Mouse (Mus musculus) midbrain, embryonic 14.5 days (tissue): ENCODE measurements around the gene Dhx30. TPM values are rescaled to one million over a fixed set of nuclear protein-coding genes. Genes with fewer than 3 reads are reported as not detected.
"Not testable (repeated sequence)": the region's sequence is repeated elsewhere in the genome, so short reads cannot be mapped to it uniquely, and the experiment has no call there.

ENCODE experiments used
- ATAC-seq: fragments of 200-750 bp; cut with Nextera tagmentation; 2 replicates; pipeline ENCODE4 v1.8.0; 2017; ENCODE audit warnings: moderate number of reproducible peaks, moderate library complexity; ENCODE audit not compliant: low FRiP score, low TSS enrichment
- DNase-seq: peaks from one replicate; pipeline ENCODE4 v3.0.0-alpha.2; 2015
- H3K27ac ChIP-seq: fragments of 300-500 bp; sonication (generic); replicated peaks from 2 replicates; pipeline ENCODE4 v1.5.1; 2014; ENCODE audit warnings: mild to moderate bottlenecking, low read depth, low read length, moderate library complexity
- H3K27me3 ChIP-seq: fragments of 300-500 bp; sonication (generic); 2 replicates; pipeline ENCODE4 v1.6.1; 2014; ENCODE audit warnings: low read length, control low read depth, mixed read lengths; ENCODE audit not compliant: control insufficient read depth, insufficient read depth
- H3K36me3 ChIP-seq: fragments of 300-500 bp; sonication (generic); 2 replicates; pipeline ENCODE4 v1.6.1; 2014; ENCODE audit warnings: low read length, control low read depth; ENCODE audit not compliant: control insufficient read depth, insufficient read depth
- H3K4me1 ChIP-seq: fragments of 300-500 bp; sonication (generic); 2 replicates; pipeline ENCODE4 v1.6.1; 2014; ENCODE audit warnings: mild to moderate bottlenecking, antibody characterized with exemption, low read length, control low read depth; ENCODE audit not compliant: control insufficient read depth, insufficient read depth
- H3K4me2 ChIP-seq: fragments of 300-500 bp; sonication (generic); 2 replicates; pipeline ENCODE4 v1.6.1; 2014; ENCODE audit warnings: mild to moderate bottlenecking, low read length, moderate library complexity
- H3K4me3 ChIP-seq: fragments of 300-500 bp; sonication (generic); replicated peaks from 2 replicates; pipeline ENCODE4 v1.5.1; 2014; ENCODE audit warnings: low read depth, low read length
- H3K9ac ChIP-seq: fragments of 300-500 bp; sonication (generic); replicated peaks from 2 replicates; pipeline ENCODE4 v1.6.1; 2014; ENCODE audit warnings: mild to moderate bottlenecking, low read length, moderate library complexity
- H3K9me3 ChIP-seq: fragments of 300-500 bp; sonication (generic); 2 replicates; pipeline ENCODE4 v1.6.1; 2016; ENCODE audit warnings: low read length, control low read depth, mixed read lengths; ENCODE audit not compliant: control insufficient read depth
- WGBS: fragments of 180-500 bp; shearing (Covaris S2); extraction: QIAGEN DNeasy Blood & Tissue Kit; methylation state at CpG from one replicate; pipeline ENCODE4 v1.1.7; 2014; 5-methylcytosine and 5-hydroxymethylcytosine counted together
- polyA plus RNA-seq: library from polyadenylated mRNA; unstranded; fragments of >200 nt; fragmentation: Nextera tagmentation; extraction: Ambion mirVana; gene quantifications from 2 replicates; pipeline ENCODE4 v1.2.1, GENCODE M21; 2014

The Dhx30 gene
- 188 and 191 TPM in 2 replicates for polyA plus RNA-seq

DNA sequence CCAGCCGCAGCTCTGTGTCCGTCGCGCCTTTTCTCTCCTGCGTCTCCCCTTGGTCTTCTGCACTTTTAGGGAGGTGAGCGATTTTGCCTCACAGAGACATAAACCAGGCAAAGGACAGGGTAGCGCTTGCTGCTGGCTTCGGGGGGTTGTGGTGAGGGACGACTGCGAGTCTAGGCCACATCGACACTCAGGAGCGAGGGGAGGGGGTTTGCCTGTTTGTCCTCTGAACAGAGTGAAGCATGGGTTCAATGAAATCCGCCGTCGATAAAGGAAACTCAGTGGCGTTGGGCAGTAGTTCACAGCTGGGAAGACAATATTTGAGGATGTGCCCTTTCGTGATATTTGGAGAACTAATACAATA lies at the start of gene Dhx30:
Dhx30 (minus strand) TSS at position 52 of the 361 bp plus-strand sequence.
- ATAC-seq: peak; percentile 28; the same call in 1 of the 2 replicates
- peak within 1 kb of the TSS; percentile 97 for H3K9ac ChIP-seq
- 1% methylated on average over 17 of the region's 17 CpGs for WGBS

DNA sequence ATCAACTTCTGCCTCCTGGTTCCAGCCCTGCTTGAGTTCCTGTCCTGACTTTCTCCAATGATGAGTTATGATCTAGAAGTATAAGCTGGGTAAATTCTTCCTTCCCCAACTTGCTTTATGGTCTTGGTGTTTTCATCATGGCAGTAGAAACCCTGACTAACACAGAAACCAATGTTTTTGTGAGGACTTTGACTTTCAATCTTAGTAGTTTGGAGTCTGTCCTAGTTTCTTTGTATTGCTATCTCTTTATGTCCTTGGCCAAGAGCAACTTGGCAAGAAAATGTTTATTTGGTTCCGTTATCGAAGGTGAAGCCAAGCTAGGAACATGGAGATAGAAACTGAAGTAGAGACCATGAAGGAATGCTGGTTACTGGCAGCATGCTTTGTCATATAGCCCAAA lies 45.4 kb upstream of the Dhx30 start:
- 95% methylated on average over 2 of the region's 2 CpGs for WGBS
- Histone ChIP-seq H3K27ac (no peak overlapping the region), H3K36me3 (peaks cover 68% of the 10 kb centered on the region), H3K4me3 (no peak overlapping the region), H3K4me1 (no peaks in the 10 kb centered on the region), H3K9me3 (no peaks in the 10 kb centered on the region), H3K27me3 (no peaks in the 10 kb centered on the region), H3K4me2 (no peak overlapping the region), H3K9ac (no peak overlapping the region)
- DNase-seq: no peak
- ATAC-seq: no peak

More for the DNA sequence above, at the start of gene Dhx30:
- peaks cover 16% of the 10 kb centered on the region for H3K4me1 ChIP-seq
- no peak for DNase-seq
- H3K27ac ChIP-seq: peak within 1 kb of the TSS; percentile 95
- H3K4me2 ChIP-seq: peak within 1 kb of the TSS; percentile 77
- H3K36me3 ChIP-seq: peaks cover 24% of the 10 kb centered on the region
- no peaks in the 10 kb centered on the region for H3K27me3 ChIP-seq
- H3K4me3 ChIP-seq: peak within 1 kb of the TSS; percentile 90
- no peaks in the 10 kb centered on the region for H3K9me3 ChIP-seq

DNA sequence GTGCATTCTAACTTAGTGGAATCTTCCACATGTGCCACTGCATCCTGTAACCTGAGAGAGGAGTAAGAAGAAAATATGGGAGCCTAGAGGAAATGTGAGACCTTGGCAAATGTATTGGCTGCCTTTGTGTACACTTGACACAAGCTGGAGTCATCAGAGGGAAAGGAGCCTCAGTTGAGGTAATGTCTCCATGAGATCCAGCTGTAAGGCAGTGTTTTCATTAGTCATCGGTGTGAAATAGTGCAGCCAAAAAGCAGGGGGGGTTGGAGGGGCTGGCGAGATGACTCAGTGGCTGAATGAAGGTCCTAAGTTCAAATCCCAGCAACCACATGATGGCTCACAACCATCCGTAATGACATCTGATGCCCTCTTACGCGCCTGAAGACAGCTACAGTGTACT lies 44.8 kb upstream of the Dhx30 start:
- DNase-seq (no peak), ATAC-seq (no peak)
- Histone ChIP-seq H3K4me1 (no peaks in the 10 kb centered on the region), H3K36me3 (peaks cover 68% of the 10 kb centered on the region), H3K9ac (no peak overlapping the region), H3K27ac (no peak overlapping the region), H3K4me3 (no peak overlapping the region), H3K27me3 (no peaks in the 10 kb centered on the region), H3K4me2 (no peak overlapping the region), H3K9me3 (no peaks in the 10 kb centered on the region)
- WGBS: 96% methylated on average over 5 of the region's 5 CpGs

DNA sequence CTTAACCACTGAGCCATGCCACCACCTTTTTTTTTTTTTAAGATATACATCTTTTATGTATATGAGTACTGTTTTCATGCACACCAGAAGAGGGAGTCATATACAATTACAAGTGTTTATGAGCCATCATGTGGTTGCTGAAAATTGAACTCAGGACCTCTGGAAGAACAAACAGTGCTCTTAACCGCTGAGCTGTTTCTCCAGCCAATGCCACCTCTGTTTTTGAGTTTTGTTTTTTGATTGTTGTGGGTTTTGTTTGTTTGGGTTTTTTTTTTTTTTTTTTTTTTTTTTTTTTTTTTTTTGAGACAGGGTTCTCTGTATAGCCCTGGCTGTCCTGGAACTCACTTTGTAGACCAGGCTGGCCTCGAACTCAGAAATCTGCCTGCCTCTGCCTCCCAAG lies 42.9 kb upstream of the Dhx30 start:
- H3K27me3 ChIP-seq, H3K9me3 ChIP-seq, ATAC-seq, H3K4me3 ChIP-seq, H3K4me1 ChIP-seq, DNase-seq, H3K4me2 ChIP-seq, H3K9ac ChIP-seq, H3K27ac ChIP-seq: not testable (repeated sequence)
- H3K36me3 ChIP-seq: peaks cover 67% of the 10 kb centered on the region
- WGBS: 88% methylated on average over 2 of the region's 2 CpGs

DNA sequence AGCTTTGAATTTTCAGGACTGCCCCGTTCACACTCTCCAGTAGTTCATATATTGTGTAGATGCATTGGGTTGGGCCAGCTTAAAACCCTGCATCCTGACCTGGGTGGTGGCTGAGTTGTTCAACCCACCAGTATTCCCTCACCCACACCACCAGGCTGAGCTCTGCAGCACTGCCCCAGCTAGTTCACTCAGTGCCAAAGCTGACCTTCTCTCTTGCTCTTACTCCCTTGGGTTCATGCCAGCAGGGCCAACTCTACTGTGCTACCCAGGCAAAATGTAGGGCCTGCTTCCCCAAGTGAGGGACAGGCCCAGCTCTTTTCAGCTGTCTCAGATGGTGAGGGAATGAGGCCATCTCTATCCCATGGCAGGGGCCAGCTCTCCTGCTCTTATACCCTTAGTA lies 41.4 kb upstream of the Dhx30 start:
- H3K36me3 ChIP-seq: peaks cover 71% of the 10 kb centered on the region

DNA sequence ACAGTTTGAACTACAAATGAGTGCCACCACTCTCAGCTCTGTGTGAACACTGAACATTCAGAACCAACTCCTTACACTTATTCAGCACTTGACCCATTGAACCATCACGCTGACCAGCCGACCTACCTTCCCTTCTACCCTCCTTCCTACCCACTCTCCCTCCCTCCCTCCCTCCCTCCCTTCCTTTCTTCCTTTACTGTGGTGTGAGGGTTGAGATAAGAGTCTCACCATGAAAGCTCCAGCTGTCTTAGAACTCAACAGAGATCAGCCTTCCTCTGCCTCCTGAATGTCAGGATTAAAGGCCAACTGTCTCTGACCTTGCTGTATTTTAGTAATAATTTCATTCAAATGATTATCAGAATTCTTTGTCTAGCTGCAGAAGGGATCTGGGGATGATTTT lies 31.0 kb upstream of the Dhx30 start:
- DNase-seq: no peak
- Histone ChIP-seq H3K27me3 (no peaks in the 10 kb centered on the region), H3K9me3 (no peaks in the 10 kb centered on the region), H3K4me3 (no peak overlapping the region), H3K36me3 (peaks cover 64% of the 10 kb centered on the region), H3K4me1 (no peaks in the 10 kb centered on the region), H3K9ac (no peak overlapping the region), H3K4me2 (no peak overlapping the region), H3K27ac (no peak overlapping the region)
- 85% methylated on average over 2 of the region's 2 CpGs for WGBS
- no peak for ATAC-seq

More for the DNA sequence above, 41.4 kb upstream of the Dhx30 start:
- Histone ChIP-seq H3K4me2 (no peak overlapping the region), H3K27ac (no peak overlapping the region; the same call in 1 of the 2 replicates), H3K9me3 (no peaks in the 10 kb centered on the region), H3K27me3 (no peaks in the 10 kb centered on the region), H3K9ac (no peak overlapping the region), H3K4me3 (no peak overlapping the region), H3K4me1 (no peaks in the 10 kb centered on the region)
- WGBS: 92% methylated on average over 1 of the region's 1 CpGs
- ATAC-seq (no peak), DNase-seq (no peak)

DNA sequence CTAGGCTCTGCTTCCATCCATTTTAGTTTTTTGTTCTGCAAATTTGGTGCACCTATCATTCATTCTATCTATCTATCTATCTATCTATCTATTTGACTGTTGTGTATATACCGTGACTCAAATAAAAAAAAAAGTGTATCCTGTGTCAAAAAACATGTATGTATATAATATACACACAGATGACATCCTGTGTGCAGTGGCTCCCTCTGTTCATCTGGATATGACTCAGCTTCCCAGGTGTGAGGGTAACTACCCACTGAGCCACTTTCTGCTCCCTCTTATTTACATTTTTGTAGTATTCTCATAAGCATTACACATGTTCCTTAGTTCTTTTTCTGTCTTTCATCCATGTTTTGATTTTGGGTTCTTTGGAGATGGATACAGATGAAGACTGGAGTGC lies 24.5 kb upstream of the Dhx30 start:
- ATAC-seq (no peak), DNase-seq (no peak)
- H3K4me1 ChIP-seq: no peaks in the 10 kb centered on the region
- no peak overlapping the region for H3K4me2 ChIP-seq
- H3K27ac ChIP-seq: no peak overlapping the region
- H3K27me3 ChIP-seq: no peaks in the 10 kb centered on the region
- no peaks in the 10 kb centered on the region for H3K9me3 ChIP-seq
- H3K4me3 ChIP-seq: no peak overlapping the region
- H3K36me3 ChIP-seq: peaks cover 54% of the 10 kb centered on the region
- H3K9ac ChIP-seq: no peak overlapping the region
- whole genome bisulfite sequencing: 98% methylated on average over 1 of the region's 1 CpGs

DNA sequence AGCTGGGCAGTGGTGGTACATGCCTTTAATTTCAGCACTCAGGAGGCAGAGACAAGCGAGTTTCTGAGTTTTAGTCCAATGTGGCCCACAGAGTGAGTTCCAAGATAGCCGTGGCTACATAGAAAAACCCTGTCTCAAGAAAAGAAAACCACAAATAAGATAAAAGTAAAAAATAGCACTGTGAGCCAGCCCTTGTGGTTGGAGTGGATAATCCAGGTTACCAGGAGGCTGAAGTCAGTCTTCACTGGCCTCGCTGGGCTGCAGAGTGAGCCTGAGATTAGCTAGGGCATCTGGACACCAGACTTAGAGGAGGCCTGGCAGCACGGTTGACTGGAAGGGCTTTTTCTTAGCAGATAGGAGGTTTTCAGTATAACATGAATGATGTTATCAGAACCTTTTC lies 21.5 kb upstream of the Dhx30 start:
- H3K27me3 ChIP-seq: no peaks in the 10 kb centered on the region
- H3K4me1 ChIP-seq: peaks cover 12% of the 10 kb centered on the region
- H3K36me3 ChIP-seq: peaks cover 68% of the 10 kb centered on the region
- H3K9ac ChIP-seq: no peak overlapping the region
- no peak overlapping the region for H3K4me2 ChIP-seq
- WGBS: 87% methylated on average over 4 of the region's 4 CpGs
- H3K27ac ChIP-seq: no peak overlapping the region
- ATAC-seq (no peak), DNase-seq (no peak)
- H3K9me3 ChIP-seq: no peaks in the 10 kb centered on the region
- H3K4me3 ChIP-seq: no peak overlapping the region

DNA sequence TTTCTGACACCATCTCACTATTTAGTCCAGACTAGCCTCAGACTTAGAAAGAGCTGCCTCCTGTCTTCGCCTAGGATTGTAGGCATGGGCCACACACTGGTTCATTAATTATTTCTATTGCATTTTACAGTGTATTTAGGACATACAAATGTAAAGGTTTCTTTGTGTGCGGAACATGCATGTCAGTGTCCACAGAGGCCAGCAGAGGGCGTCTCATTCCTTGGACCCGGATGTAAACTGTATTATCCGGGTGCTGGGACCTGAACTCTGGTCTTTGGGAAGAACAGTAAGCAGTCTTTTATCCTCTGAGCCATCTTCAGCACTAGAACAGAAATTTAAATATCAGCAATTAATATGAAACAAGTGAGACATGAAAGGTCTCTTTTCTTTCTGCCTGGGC lies 16.5 kb upstream of the Dhx30 start:
- 82% methylated on average over 5 of the region's 5 CpGs for WGBS
- no peak for ATAC-seq
- no peak overlapping the region for H3K27ac ChIP-seq
- H3K27me3 ChIP-seq: no peaks in the 10 kb centered on the region
- no peak overlapping the region for H3K9ac ChIP-seq
- H3K9me3 ChIP-seq: no peaks in the 10 kb centered on the region
- 0 out of 2 replicates have a peak overlapping the region, but pooled peaks have one; percentile 7 for H3K4me3 ChIP-seq
- H3K4me2 ChIP-seq: peak overlapping the region; percentile 69
- peaks cover 29% of the 10 kb centered on the region for H3K4me1 ChIP-seq
- peaks cover 36% of the 10 kb centered on the region for H3K36me3 ChIP-seq
- DNase-seq: no peak
